Mouse (Mus musculus) forebrain, embryonic 10.5 days (tissue): Measurements from ENCODE around the gene Gm2696. TPM values are rescaled to one million over a fixed set of nuclear protein-coding genes. Genes with fewer than 3 reads are reported as not detected.
A peak's percentile ranks its signal among the peaks of the same experiment; 100 is the strongest.
"Not testable (repeated sequence)": the region's sequence is repeated elsewhere in the genome, so short reads cannot be mapped to it uniquely, and the experiment has no call there.

Experiments
- DNase-seq: peaks from one replicate; pipeline ENCODE4 v3.0.0-alpha.2; 2017; ENCODE audit warnings: low spot score; ENCODE audit errors: extremely low spot score
- H3K27ac ChIP-seq: fragments of 300-500 bp; sonication (generic); 2 replicates; pipeline ENCODE4 v1.5.1; 2016; ENCODE audit warnings: mild to moderate bottlenecking
- H3K27me3 ChIP-seq: fragments of 300-500 bp; sonication (generic); 2 replicates; pipeline ENCODE4 v1.6.1; 2016; ENCODE audit warnings: mild to moderate bottlenecking; ENCODE audit not compliant: poor library complexity, severe bottlenecking
- H3K36me3 ChIP-seq: fragments of 300-500 bp; sonication (generic); replicated peaks from 2 replicates; pipeline ENCODE4 v1.6.1; 2016; ENCODE audit warnings: mild to moderate bottlenecking, moderate library complexity
- H3K4me1 ChIP-seq: fragments of 300-500 bp; sonication (generic); 2 replicates; pipeline ENCODE4 v1.6.1; 2016
- H3K4me3 ChIP-seq: fragments of 300-500 bp; sonication (generic); 2 replicates; pipeline ENCODE4 v1.5.1; 2016; ENCODE audit warnings: mild to moderate bottlenecking, moderate library complexity
- H3K9me3 ChIP-seq: fragments of 300-500 bp; sonication (generic); 2 replicates; pipeline ENCODE4 v1.6.1; 2016; ENCODE audit warnings: mild to moderate bottlenecking, moderate library complexity
- WGBS: fragments of 180-500 bp; shearing (Covaris S2); methylation state at CpG from one replicate; pipeline ENCODE4 v1.1.7; 2016; 5-methylcytosine and 5-hydroxymethylcytosine counted together
- polyA plus RNA-seq: library from polyadenylated mRNA; unstranded; fragments of >200 nt; fragmentation: Nextera tagmentation; extraction: Ambion mirVana; gene quantifications from 2 replicates; pipeline ENCODE4 v1.2.1, GENCODE M21; 2016

The Gm2696 gene
- not detected in 2 replicates for polyA plus RNA-seq

DNA sequence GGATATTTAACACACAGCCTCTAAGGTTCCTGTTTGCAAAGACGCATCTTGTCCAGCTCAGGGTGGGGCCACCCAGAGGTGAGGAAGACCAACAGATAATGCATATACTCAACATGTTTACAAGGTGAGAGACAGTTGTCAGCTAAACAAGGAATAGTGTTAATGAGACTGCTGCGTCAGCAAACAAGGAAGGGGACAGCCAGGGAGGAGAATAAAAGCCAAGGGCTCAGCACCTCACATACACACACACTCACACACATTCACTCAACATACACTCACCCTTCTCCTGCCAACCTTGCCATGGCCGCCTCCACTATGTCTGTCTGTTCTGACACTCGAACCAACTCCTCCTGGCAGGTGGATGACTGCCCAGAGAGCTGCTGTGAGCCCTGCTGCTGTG lies at the start of gene Gm2696:
Gene Gm2696 (plus strand): TSS at position 301 of the 400 bp plus-strand sequence.
- H3K4me1 ChIP-seq = peaks cover 11% of the 10 kb centered on the region
- no peak for DNase-seq
- no peaks in the 10 kb centered on the region for H3K27me3 ChIP-seq
- H3K9me3 ChIP-seq = peaks cover 6% of the 10 kb centered on the region; the same call in 1 of the 2 replicates
- H3K36me3 ChIP-seq = no peaks in the 10 kb centered on the region
- H3K27ac ChIP-seq = 0 out of 2 replicates have a peak within 1 kb of the TSS, but pooled peaks have one; percentile 3
- H3K4me3 ChIP-seq = no peak within 1 kb of the TSS
- WGBS = 61% methylated on average over 4 of the region's 4 CpGs

DNA sequence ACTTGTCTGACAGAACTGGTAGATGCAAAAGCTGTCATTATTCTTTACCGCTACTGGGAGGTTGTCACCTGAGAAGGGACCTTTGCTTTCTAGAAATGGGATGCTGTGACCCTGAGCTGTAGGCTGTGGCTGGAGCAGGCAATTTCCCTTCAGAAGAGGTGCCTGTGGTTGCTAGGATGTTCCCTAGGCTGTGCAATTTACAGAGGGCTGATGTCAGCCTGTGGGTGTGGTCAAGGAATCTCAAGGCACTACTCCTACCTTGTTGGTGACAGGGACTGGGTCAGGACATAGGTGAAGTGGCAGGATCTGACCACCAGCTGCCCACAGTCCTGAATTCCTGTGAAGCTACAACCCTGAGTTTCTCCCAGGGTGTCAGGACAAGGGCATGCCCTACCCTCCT lies 44.8 kb upstream of the Gm2696 start:
- Histone ChIP-seq H3K36me3 (no peaks in the 10 kb centered on the region), H3K4me3 (no peak overlapping the region), H3K4me1 (no peaks in the 10 kb centered on the region), H3K27ac (no peak overlapping the region), H3K27me3 (no peaks in the 10 kb centered on the region), H3K9me3 (no peaks in the 10 kb centered on the region)
- no peak for DNase-seq
- WGBS = 82% methylated on average over 1 of the region's 1 CpGs

DNA sequence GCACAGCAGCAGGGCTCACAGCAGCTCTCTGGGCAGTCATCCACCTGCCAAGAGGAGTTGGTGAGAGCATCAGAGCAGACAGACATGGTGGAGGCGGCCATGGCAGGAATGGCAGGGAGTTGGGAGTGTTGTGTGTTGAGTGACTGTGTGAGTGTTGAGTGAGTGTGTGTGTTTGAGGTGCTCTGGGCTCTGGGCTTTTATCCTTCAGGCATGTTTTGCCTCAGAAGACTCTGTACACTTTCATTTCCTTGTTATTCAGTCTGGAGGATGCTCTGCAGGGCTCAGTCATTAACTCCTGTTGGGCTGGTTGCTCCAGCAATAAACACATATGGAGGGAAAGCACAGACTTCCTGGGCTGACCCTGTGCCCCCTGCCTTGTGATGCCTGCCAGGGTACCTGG lies 43.3 kb upstream of the Gm2696 start, which contains the start of gene Gm3238:
Gene Gm3238 (minus strand): TSS at position 101 of the 400 bp plus-strand sequence.
- H3K9me3 ChIP-seq, H3K36me3 ChIP-seq, DNase-seq, H3K4me3 ChIP-seq, H3K27ac ChIP-seq, H3K4me1 ChIP-seq, H3K27me3 ChIP-seq: not testable (repeated sequence)
- WGBS = 82% methylated on average over 1 of the region's 1 CpGs

DNA sequence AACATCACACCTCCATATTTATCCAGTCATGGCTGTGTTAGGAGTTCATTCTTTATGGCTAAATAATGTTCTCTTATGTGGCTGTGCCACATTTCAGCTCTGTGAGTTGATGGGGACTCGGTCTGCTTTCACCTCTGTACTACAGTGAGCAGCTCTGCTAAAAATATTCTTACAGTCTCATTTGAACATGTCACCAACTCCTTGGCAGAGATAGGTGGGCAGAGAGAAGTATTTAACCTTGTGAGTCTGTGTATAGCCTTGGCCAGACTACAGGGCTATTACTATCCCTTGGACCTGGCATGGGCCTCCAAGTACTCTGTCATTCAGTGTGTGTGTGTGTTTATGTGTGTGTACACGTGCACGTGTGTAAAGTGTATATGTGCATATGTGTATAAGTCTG lies 42.3 kb upstream of the Gm2696 start:
- not testable (repeated sequence) for H3K4me1 ChIP-seq, H3K9me3 ChIP-seq, DNase-seq, H3K27ac ChIP-seq, H3K36me3 ChIP-seq, H3K27me3 ChIP-seq, H3K4me3 ChIP-seq
- 88% methylated on average over 3 of the region's 3 CpGs for WGBS

DNA sequence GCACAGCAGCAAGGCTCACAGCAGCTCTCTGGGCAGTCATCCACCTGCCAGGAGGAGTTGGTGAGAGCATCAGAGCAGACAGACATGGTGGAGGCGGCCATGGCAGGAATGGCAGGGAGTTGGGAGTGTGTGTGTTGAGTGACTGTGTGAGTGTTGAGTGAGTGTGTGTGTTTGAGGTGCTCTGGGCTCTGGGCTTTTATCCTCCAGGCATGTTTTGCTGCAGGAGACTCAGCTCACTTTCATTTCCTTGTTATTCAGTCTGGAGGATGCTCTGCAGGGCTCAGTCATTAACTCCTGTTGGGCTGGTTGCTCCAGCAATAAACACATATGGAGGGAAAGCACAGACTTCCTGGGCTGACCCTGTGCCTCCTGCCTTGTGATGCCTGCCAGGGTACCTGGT lies 37.6 kb upstream of the Gm2696 start, which contains the start of gene Gm7138:
Gene Gm7138 (minus strand): TSS at position 101 of the 400 bp plus-strand sequence.
- not testable (repeated sequence) for H3K27me3 ChIP-seq, DNase-seq, H3K27ac ChIP-seq, H3K4me1 ChIP-seq, H3K36me3 ChIP-seq, H3K9me3 ChIP-seq, H3K4me3 ChIP-seq
- WGBS = 71% methylated on average over 1 of the region's 1 CpGs

DNA sequence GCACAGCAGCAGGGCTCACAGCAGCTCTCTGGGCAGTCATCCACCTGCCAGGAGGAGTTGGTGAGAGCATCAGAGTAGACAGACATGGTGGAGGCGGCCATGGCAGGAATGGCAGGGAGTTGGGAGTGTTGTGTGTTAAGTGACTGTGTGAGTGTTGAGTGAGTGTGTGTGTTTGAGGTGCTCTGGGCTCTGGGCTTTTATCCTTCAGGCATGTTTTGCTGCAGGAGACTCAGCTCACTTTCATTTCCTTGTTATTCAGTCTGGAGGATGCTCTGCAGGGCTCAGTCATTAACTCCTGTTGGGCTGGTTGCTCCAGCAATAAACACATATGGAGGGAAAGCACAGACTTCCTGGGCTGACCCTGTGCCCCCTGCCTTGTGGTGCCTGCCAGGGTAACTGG lies 32.0 kb upstream of the Gm2696 start, which contains the start of gene Gm3250:
Gene Gm3250 (minus strand): TSS at position 101 of the 400 bp plus-strand sequence.
- not testable (repeated sequence) for H3K27ac ChIP-seq, H3K27me3 ChIP-seq, H3K9me3 ChIP-seq, H3K36me3 ChIP-seq, DNase-seq, H3K4me3 ChIP-seq, H3K4me1 ChIP-seq
- WGBS = 22% methylated on average over 1 of the region's 1 CpGs

DNA sequence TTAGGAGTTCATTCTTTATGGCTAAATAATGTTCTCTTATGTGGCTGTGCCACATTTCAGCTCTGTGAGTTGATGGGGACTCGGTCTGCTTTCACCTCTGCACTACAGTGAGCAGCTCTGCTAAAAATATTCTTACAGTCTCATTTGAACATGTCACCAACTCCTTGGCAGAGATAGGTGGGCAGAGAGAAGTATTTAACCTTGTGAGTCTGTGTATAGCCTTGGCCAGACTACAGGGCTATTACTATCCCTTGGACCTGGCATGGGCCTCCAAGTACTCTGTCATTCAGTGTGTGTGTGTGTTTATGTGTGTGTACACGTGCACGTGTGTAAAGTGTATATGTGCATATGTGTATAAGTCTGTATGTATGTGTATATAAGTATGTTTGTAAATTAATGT lies 31.1 kb upstream of the Gm2696 start:
- not testable (repeated sequence) for H3K4me1 ChIP-seq, DNase-seq, H3K36me3 ChIP-seq, H3K27me3 ChIP-seq, H3K9me3 ChIP-seq, H3K4me3 ChIP-seq, H3K27ac ChIP-seq
- 89% methylated on average over 3 of the region's 3 CpGs for WGBS

DNA sequence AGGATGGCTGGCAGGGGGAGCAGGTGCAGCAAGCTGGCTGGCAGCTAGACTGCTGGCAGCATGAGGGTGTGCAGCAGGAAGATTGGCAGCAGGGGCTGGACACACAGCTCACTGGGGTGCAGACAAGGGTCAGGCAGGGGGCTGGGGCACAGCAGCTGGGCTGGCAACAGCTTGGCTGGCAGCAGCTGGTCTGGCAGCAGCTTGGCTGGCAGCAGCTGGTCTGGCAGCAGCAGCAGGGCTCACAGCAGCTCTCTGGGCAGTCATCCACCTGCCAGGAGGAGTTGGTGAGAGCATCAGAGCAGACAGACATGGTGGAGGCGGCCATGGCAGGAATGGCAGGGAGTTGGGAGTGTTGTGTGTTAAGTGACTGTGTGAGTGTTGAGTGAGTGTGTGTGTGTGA lies 26.6 kb upstream of the Gm2696 start, which contains the start of gene Gm7137:
Gene Gm7137 (minus strand): TSS at position 325 of the 400 bp plus-strand sequence.
- not testable (repeated sequence) for H3K4me1 ChIP-seq, DNase-seq, H3K36me3 ChIP-seq, H3K9me3 ChIP-seq, H3K4me3 ChIP-seq, H3K27ac ChIP-seq, H3K27me3 ChIP-seq
- WGBS = 71% methylated on average over 1 of the region's 1 CpGs

DNA sequence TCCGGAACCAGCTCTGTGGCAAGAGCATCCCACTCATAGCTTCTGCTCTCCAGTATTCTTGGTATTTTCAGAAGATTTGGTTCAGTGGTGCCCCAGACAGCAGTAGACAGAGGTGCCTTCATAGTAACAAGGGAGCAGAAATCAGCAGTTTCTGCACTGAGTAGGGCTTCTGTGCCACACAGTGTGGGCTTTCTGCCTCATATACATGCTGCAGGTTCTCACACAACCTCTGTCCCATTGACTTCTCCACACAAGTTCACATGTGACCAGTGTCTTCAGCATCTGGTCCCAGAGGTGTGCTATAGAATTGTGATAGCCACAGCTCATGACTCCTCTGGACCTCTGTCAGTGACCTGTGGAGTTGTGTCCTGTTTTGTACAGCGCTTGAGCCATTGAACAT lies 25.9 kb upstream of the Gm2696 start:
- 90% methylated on average over 2 of the region's 2 CpGs for WGBS
- H3K4me3 ChIP-seq = no peak overlapping the region
- H3K27ac ChIP-seq = no peak overlapping the region
- H3K36me3 ChIP-seq = no peaks in the 10 kb centered on the region
- DNase-seq = no peak
- H3K27me3 ChIP-seq = no peaks in the 10 kb centered on the region
- peaks cover 6% of the 10 kb centered on the region; the same call in 1 of the 2 replicates for H3K4me1 ChIP-seq
- no peaks in the 10 kb centered on the region for H3K9me3 ChIP-seq

DNA sequence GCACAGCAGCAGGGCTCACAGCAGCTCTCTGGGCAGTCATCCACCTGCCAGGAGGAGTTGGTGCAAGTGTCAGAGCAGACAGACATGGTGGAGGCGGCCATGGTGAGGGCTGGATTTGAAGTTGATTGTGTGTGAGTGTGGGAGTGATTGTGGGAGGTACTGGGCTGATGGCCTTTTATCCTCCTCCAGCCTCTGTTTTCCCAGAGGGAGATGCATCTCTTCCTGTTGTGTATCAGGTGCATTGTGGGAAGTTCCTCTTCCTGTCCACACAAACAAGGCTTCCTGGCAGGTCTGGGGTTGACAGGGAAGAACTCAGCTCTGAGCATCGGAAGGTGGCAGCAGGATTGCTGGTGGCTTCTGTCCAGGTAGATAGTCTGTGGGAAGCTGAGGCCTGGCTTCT lies 19.5 kb upstream of the Gm2696 start, which contains the start of gene Gm9639:
Gene Gm9639 (minus strand): TSS at position 101 of the 400 bp plus-strand sequence.
- H3K36me3 ChIP-seq = no peaks in the 10 kb centered on the region
- H3K9me3 ChIP-seq = no peaks in the 10 kb centered on the region
- no peak within 1 kb of the TSS for H3K4me3 ChIP-seq
- H3K4me1 ChIP-seq = peaks cover 35% of the 10 kb centered on the region
- peak within 1 kb of the TSS; percentile 53; the same call in 1 of the 2 replicates for H3K27ac ChIP-seq
- H3K27me3 ChIP-seq = no peaks in the 10 kb centered on the region
- WGBS = 50% methylated on average over 2 of the region's 2 CpGs
- no peak for DNase-seq

DNA sequence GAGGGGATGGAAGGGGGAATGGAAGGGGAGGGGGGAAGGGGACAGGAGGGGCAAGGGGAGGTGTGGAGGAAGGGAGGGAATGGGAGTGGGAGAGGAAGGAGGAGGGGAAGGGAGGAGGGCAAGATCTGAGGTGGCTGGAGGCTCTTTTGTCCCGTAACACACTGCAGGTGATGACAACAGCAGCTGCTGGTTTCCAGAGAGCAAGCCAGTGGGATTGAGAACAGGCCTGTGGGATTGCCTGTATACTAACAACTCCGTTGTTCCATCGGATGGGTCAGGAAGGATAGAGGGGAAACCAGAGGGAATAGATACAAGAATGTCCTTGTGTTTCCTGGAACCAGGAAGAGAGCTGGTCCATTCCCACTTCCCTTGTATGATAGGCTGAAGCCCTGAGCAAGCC lies 16.8 kb upstream of the Gm2696 start:
- H3K9me3 ChIP-seq = no peaks in the 10 kb centered on the region
- no peaks in the 10 kb centered on the region for H3K36me3 ChIP-seq
- H3K4me3 ChIP-seq = no peak overlapping the region
- WGBS = 21% methylated on average over 3 of the region's 3 CpGs
- peak overlapping the region; percentile 68 for H3K27ac ChIP-seq
- H3K27me3 ChIP-seq = no peaks in the 10 kb centered on the region
- no peak for DNase-seq
- H3K4me1 ChIP-seq = peaks cover 35% of the 10 kb centered on the region

DNA sequence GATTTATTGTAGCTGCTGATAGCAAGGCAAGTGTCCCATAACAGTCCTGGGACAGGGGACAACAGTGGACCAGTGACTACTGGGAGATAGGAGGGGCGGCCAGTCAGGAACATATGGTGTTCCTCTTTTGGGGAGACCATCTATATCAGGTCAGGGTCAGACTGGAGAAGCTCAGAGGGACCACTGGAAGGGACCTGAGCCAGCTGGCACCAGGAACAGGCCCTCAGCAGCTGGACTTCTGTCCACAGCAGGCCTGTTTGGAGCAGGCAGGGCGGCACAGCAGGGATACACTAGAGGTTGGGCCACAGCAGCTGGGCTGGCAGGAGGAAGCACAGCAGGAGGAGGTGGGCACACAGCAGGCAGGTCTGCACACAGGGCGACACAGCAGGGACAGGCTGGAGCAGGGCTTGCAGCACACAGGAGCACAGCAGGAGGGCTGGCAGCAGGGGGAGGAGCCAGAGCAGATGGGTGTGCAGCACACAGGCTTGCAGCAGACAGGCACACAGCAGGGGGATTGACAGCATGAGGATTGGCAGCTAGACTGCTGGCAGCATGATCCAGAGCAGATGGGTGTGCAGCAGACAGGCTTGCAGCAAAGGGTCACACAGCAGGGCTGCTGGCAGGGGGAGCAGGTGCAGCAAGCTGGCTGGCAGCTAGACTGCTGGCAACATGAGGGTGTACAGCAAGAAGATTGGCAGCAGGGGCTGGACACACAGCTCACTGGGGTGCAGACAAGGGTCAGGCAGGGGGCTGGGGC lies 16.1 kb upstream of the Gm2696 start:
- DNase-seq, H3K27me3 ChIP-seq, H3K4me3 ChIP-seq, H3K36me3 ChIP-seq, H3K9me3 ChIP-seq: not testable (repeated sequence)
- Histone ChIP-seq H3K27ac (peak overlapping the region; percentile 68), H3K4me1 (peaks cover 32% of the 10 kb centered on the region)
- 46% methylated on average over 3 of the region's 3 CpGs for WGBS

DNA sequence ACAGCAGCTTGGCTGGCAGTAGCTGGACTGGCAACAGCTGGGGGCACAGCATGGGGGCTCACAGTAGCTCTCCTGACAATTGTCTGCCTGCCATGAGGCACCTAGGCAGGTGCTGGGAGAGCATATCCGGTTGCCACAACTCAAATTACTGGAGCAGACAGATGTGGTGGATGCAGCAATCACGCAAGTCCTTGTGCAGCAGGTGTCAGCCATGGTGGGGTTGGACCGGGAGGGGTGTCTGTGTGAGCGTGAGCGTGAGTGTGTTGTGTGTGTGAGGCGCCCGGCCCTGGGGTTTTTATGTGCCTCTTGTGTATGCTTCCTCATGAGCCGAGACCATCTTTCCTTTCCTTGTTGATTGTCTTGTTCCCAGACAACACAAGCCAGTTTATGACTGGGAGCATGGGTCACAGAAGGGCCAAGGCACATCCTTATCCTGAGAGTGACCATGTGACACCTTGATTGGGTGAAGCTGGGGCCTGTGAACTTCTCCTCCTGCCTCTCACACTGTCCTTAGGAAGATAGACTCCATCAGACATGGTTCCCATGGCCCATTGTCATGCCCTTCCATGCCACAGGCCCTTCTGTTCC lies 15.5 kb upstream of the Gm2696 start, which contains the start of gene Gm19668:
Gene Gm19668 (minus strand): TSS at position 213 of the 588 bp plus-strand sequence.
- H3K4me3 ChIP-seq = no peak within 1 kb of the TSS
- H3K36me3 ChIP-seq = no peaks in the 10 kb centered on the region
- peaks cover 26% of the 10 kb centered on the region for H3K4me1 ChIP-seq
- H3K27me3 ChIP-seq = no peaks in the 10 kb centered on the region
- no peak for DNase-seq
- peak within 1 kb of the TSS; percentile 68 for H3K27ac ChIP-seq
- no peaks in the 10 kb centered on the region for H3K9me3 ChIP-seq
- 56% methylated on average over 8 of the region's 8 CpGs for WGBS
